Mouse (Mus musculus): ENCODE measurements around the gene Hes1.

- no peak for TF ChIP-seq CTCF (IDR thresholded peaks at IDR 0.05; ENCODE audit: low read depth, low read length)
- TF ChIP-seq POLR2A (IDR thresholded peaks at IDR 0.05; ENCODE audit: extremely low read depth, insufficient read depth, low read length) = no peak
Observed at GRCm38 (mm10) chr16:30081980-30082379, 17.8 kb downstream of the Hes1 start.

Measured in liver, adult 2 months (tissue).